21 mouse cellular contexts compared by ENCODE assay signal in the genomic region with DNA sequence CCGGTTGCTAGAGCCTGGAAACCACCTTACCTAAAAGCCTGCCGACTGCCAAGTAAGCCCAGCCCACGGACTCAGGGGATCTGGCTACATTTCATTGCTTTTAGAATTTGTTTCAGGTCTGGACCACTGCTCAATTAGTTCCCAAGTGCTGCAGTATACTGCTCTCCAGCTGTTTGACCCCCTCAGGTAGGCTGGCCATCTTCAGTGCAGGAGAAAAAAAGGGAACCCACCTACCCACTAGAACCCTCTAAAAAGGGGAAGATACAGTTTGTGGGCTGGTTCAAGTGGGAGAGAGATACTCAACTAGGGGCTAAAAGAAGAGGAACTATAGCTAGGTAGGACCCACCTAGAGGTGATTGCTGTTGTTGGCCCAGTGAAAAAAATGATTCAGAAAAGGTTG. TPM values are rescaled to one million over a fixed set of nuclear protein-coding genes. Genes with fewer than 3 reads are reported as not detected.
DNase-seq lines count a peak whose midpoint lies in the region; ATAC-seq and TF ChIP-seq lines count a peak whose summit lies in the region.
"Had no signal": no experiment of that assay in that cellular context is flagged by ENCODE, and none has a peak within 500 bp of the region (broad histone marks: within the 10 kb centered on the region; RNA-seq: fewer than 3 reads in every experiment).

No protein-coding gene starts in this region.

- peak overlapping the region; percentile 50 for H3K4me2 ChIP-seq in liver, postnatal 0 days (ENCODE audit: low read depth, low read length)
- no peak overlapping the region for H3K4me2 ChIP-seq in hindbrain, embryonic 11.5 days (replicated peaks; ENCODE audit: low read depth, low read length)
- H3K4me2 ChIP-seq: embryonic facial prominence, embryonic 12.5 days; hindbrain, embryonic 12.5 days had no signal

- no peak for TF ChIP-seq EP300 in liver, postnatal 0 days (IDR thresholded peaks at IDR 0.05; ENCODE audit: low read depth)

- no peaks in the 10 kb centered on the region for H3K27me3 ChIP-seq in testis, adult 2 months (ENCODE audit: control insufficient read depth, insufficient read depth, low read length)
- no peaks in the 10 kb centered on the region for H3K27me3 ChIP-seq in liver, postnatal 0 days (ENCODE audit: insufficient read depth, low read length)
- no peaks in the 10 kb centered on the region for H3K27me3 ChIP-seq in hindbrain, embryonic 11.5 days (ENCODE audit: control insufficient read depth, insufficient read depth, low read length)
- H3K27me3 ChIP-seq: embryonic facial prominence, embryonic 12.5 days; hindbrain, embryonic 12.5 days had no signal

- peaks cover 12% of the 10 kb centered on the region for H3K4me1 ChIP-seq in testis, adult 2 months (ENCODE audit: control insufficient read depth, insufficient read depth, low read length)
- peaks cover 15% of the 10 kb centered on the region for H3K4me1 ChIP-seq in liver, postnatal 0 days (ENCODE audit: insufficient read depth)
- peaks cover 4% of the 10 kb centered on the region; the same call in 1 of the 2 replicates for H3K4me1 ChIP-seq in hindbrain, embryonic 11.5 days (replicated peaks; ENCODE audit: control insufficient read depth, insufficient read depth, low read length)

- ATAC-seq in granulocyte monocyte progenitor cell, adult 5-6 weeks (replicated peaks; ENCODE audit: poor library complexity, severe bottlenecking), result peak; percentile 30
- ATAC-seq in liver, postnatal 0 days, result no peak
- no peak for ATAC-seq in hindbrain, embryonic 11.5 days (ENCODE audit: low FRiP score)
- ATAC-seq: forebrain, embryonic 14.5 days; midbrain, embryonic 16.5 days had no signal

- no peak for DNase-seq in testis, postnatal 14 days (ENCODE audit: low spot score)
- DNase-seq in liver, postnatal 0 days, result no peak
- no peak for DNase-seq in left cerebral cortex, adult 2 months (ENCODE audit: extremely low spot score in 1 of 2, low spot score in 2 of 2)
- DNase-seq in urinary bladder, adult 2 months (ENCODE audit: low spot score), result no peak
- DNase-seq in hindbrain, embryonic 11.5 days (ENCODE audit: low spot score), result no peak
- DNase-seq: cerebellum, adult 2 months; gastrocnemius, postnatal 25 days; right cerebral cortex, postnatal 4 days had no signal

- no peak for TF ChIP-seq POLR2A in testis, adult 2 months (IDR thresholded peaks at IDR 0.05; ENCODE audit: control insufficient read depth, low read depth, low read length)

- peak overlapping the region; percentile 77 for H3K4me3 ChIP-seq in testis, adult 2 months (ENCODE audit: control insufficient read depth, low read depth, low read length)
- H3K4me3 ChIP-seq in liver, postnatal 0 days (ENCODE audit: low read depth, low read length), result no peak overlapping the region
- no peak overlapping the region for H3K4me3 ChIP-seq in left cerebral cortex, adult 2 months
- no peak overlapping the region for H3K4me3 ChIP-seq in hindbrain, embryonic 11.5 days (ENCODE audit: low read depth, low read length)
- H3K4me3 ChIP-seq: embryonic facial prominence, embryonic 12.5 days; hindbrain, embryonic 12.5 days; limb, embryonic 10.5 days had no signal

- no peaks in the 10 kb centered on the region for H3K36me3 ChIP-seq in testis, adult 2 months (ENCODE audit: control insufficient read depth, insufficient read depth, low read length)
- H3K36me3 ChIP-seq in liver, postnatal 0 days (replicated peaks; ENCODE audit: insufficient read depth, low read length), result no peaks in the 10 kb centered on the region
- H3K36me3 ChIP-seq in hindbrain, embryonic 11.5 days (ENCODE audit: control insufficient read depth, insufficient read depth, low read length), result no peaks in the 10 kb centered on the region
- H3K36me3 ChIP-seq: embryonic facial prominence, embryonic 12.5 days; hindbrain, embryonic 12.5 days; limb, embryonic 10.5 days had no signal

- TF ChIP-seq CTCF in testis, adult 2 months (IDR thresholded peaks at IDR 0.05; ENCODE audit: control insufficient read depth, insufficient read depth, insufficient replicate concordance, low read depth, low read length), result no peak
- no peak for TF ChIP-seq CTCF in liver, postnatal 0 days (IDR thresholded peaks at IDR 0.05; ENCODE audit: low read depth)
- no peak for TF ChIP-seq CTCF in left cerebral cortex, adult 2 months (IDR thresholded peaks at IDR 0.05)

- intact Hi-C loops in left cerebral cortex, adult 2 months (cut with DNase I), result no loop called here

- no peaks in the 10 kb centered on the region for H3K9me3 ChIP-seq in liver, postnatal 0 days (ENCODE audit: low read length)
- H3K9me3 ChIP-seq in hindbrain, embryonic 11.5 days (ENCODE audit: control insufficient read depth, low read length), result no peaks in the 10 kb centered on the region
- H3K9me3 ChIP-seq: embryonic facial prominence, embryonic 12.5 days; hindbrain, embryonic 12.5 days; limb, embryonic 10.5 days had no signal

- H3K27ac ChIP-seq in testis, adult 2 months (ENCODE audit: control insufficient read depth, insufficient read depth, low read depth, low read length), result no peak overlapping the region
- 0 out of 2 replicates have a peak overlapping the region, but pooled peaks have one; percentile 11 for H3K27ac ChIP-seq in liver, postnatal 0 days (ENCODE audit: low read depth)
- no peak overlapping the region for H3K27ac ChIP-seq in left cerebral cortex, adult 2 months
- no peak overlapping the region for H3K27ac ChIP-seq in hindbrain, embryonic 11.5 days (ENCODE audit: low read depth, low read length)
- H3K27ac ChIP-seq: embryonic facial prominence, embryonic 12.5 days; hindbrain, embryonic 12.5 days; limb, embryonic 10.5 days had no signal

- 25% methylated on average over 3 of the region's 3 CpGs for WGBS in liver, postnatal 0 days (ENCODE audit: insufficient replicate concordance)
- whole genome bisulfite sequencing in hindbrain, embryonic 11.5 days, result 48% methylated on average over 3 of the region's 3 CpGs

- H3K9ac ChIP-seq in liver, postnatal 0 days (replicated peaks), result no peak overlapping the region
- H3K9ac ChIP-seq in hindbrain, embryonic 11.5 days (ENCODE audit: low read depth, low read length), result no peak overlapping the region
- H3K9ac ChIP-seq: embryonic facial prominence, embryonic 12.5 days; hindbrain, embryonic 12.5 days had no signal

RNA-seq across cellular contexts. Expression of gene Abhd16b, which starts 0.8 kb away (rescaled TPM):
- 141 and 146 TPM in 2 replicates for polyA plus RNA-seq in testis, adult 2 months (2012; rRNA removed)
- total RNA-seq in granulocyte monocyte progenitor cell, adult 5-6 weeks (2014; fragmentation: Nextera tagmentation), result not detected in 2 replicates
- total RNA-seq in granulocyte monocyte progenitor cell, adult 5-6 weeks (2017), result not detected in 2 replicates
- polyA plus RNA-seq in liver, postnatal 0 days (2015; fragmentation: Nextera tagmentation; extraction: Ambion mirVana), result 0.06 and 0.08 TPM in 2 replicates
- total RNA-seq in left cerebral cortex, adult 2 months (2021), result not detected
- not detected in 2 replicates for polyA plus RNA-seq in urinary bladder, adult 2 months (2012; rRNA removed)
- polyA plus RNA-seq in hindbrain, embryonic 11.5 days (2014; fragmentation: Nextera tagmentation; extraction: Ambion mirVana), result 0.09 and 0.14 TPM in 2 replicates
- total RNA-seq: adrenal gland, adult 18-20 months; adrenal gland, postnatal 4 days; gastrocnemius, postnatal 25 days; left cerebral cortex, adult 18-20 months had no signal
- polyA plus RNA-seq: C2C12; cerebellum, adult 2 months; cortical plate, adult 2 months; erythroblast, embryonic 14.5 days; forebrain, embryonic 14.5 days; midbrain, embryonic 16.5 days had no signal

RNA-seq across cellular contexts. Expression of gene Tpd52l2, which starts 4.7 kb away (rescaled TPM):
- polyA plus RNA-seq in testis, adult 2 months (2012; rRNA removed), result 17.4 and 17.5 TPM in 2 replicates
- 43.1 and 60.9 TPM in 2 replicates for total RNA-seq in granulocyte monocyte progenitor cell, adult 5-6 weeks (2014; fragmentation: Nextera tagmentation)
- 115 and 129 TPM in 2 replicates for total RNA-seq in granulocyte monocyte progenitor cell, adult 5-6 weeks (2017)
- polyA plus RNA-seq in liver, postnatal 0 days (2015; fragmentation: Nextera tagmentation; extraction: Ambion mirVana), result 51.8 and 52.5 TPM in 2 replicates
- total RNA-seq in left cerebral cortex, adult 2 months (2021), result 10 to 100 TPM; 73.2 to 76.3 TPM
- polyA plus RNA-seq in urinary bladder, adult 2 months (2012; rRNA removed), result 118 and 128 TPM in 2 replicates
- polyA plus RNA-seq in hindbrain, embryonic 11.5 days (2014; fragmentation: Nextera tagmentation; extraction: Ambion mirVana), result 145 and 151 TPM in 2 replicates

RNA-seq across cellular contexts. Expression of gene Dnajc5, which starts 28.1 kb away (rescaled TPM):
- polyA plus RNA-seq in testis, adult 2 months (2012; rRNA removed), result 16.6 and 19.8 TPM in 2 replicates
- total RNA-seq in granulocyte monocyte progenitor cell, adult 5-6 weeks (2014; fragmentation: Nextera tagmentation), result 43.8 and 47.1 TPM in 2 replicates
- total RNA-seq in granulocyte monocyte progenitor cell, adult 5-6 weeks (2017), result 46.4 and 54.5 TPM in 2 replicates
- 20.5 and 24.7 TPM in 2 replicates for polyA plus RNA-seq in liver, postnatal 0 days (2015; fragmentation: Nextera tagmentation; extraction: Ambion mirVana)
- total RNA-seq in left cerebral cortex, adult 2 months (2021), result 100 to 1,000 TPM; 288 to 300 TPM
- 51.2 and 52.7 TPM in 2 replicates for polyA plus RNA-seq in urinary bladder, adult 2 months (2012; rRNA removed)
- polyA plus RNA-seq in hindbrain, embryonic 11.5 days (2014; fragmentation: Nextera tagmentation; extraction: Ambion mirVana), result 97.1 and 104 TPM in 2 replicates

RNA-seq across cellular contexts. Expression of gene Zbtb46, which starts 33.0 kb away (rescaled TPM):
- polyA plus RNA-seq in testis, adult 2 months (2012; rRNA removed), result 8.3 and 10.1 TPM in 2 replicates
- total RNA-seq in granulocyte monocyte progenitor cell, adult 5-6 weeks (2014; fragmentation: Nextera tagmentation), result 1.1 TPM in 1 of 2 replicates, not detected in the other
- total RNA-seq in granulocyte monocyte progenitor cell, adult 5-6 weeks (2017), result 0.13 and 0.15 TPM in 2 replicates
- 3.0 and 3.5 TPM in 2 replicates for polyA plus RNA-seq in liver, postnatal 0 days (2015; fragmentation: Nextera tagmentation; extraction: Ambion mirVana)
- total RNA-seq in left cerebral cortex, adult 2 months (2021), result 10 to 100 TPM; 12.0 to 13.7 TPM
- 4.4 and 4.6 TPM in 2 replicates for polyA plus RNA-seq in urinary bladder, adult 2 months (2012; rRNA removed)
- polyA plus RNA-seq in hindbrain, embryonic 11.5 days (2014; fragmentation: Nextera tagmentation; extraction: Ambion mirVana), result 15.6 and 17.2 TPM in 2 replicates

Comparison
In these comparisons a context has a peak if more than half of its experiments do, and no peak if none do; other contexts are left out.
1. RNA of gene Abhd16b, which starts 0.8 kb away (polyA plus RNA-seq): 141 to 146 TPM in testis, adult 2 months; 0.09 to 0.14 TPM in hindbrain, embryonic 11.5 days, 0.06 to 0.08 TPM in liver, postnatal 0 days and not detected in urinary bladder, adult 2 months; every median in the first group is over 100 times any median in the second.